ENCODE assay signal across 7 mouse cellular contexts in the genomic region with DNA sequence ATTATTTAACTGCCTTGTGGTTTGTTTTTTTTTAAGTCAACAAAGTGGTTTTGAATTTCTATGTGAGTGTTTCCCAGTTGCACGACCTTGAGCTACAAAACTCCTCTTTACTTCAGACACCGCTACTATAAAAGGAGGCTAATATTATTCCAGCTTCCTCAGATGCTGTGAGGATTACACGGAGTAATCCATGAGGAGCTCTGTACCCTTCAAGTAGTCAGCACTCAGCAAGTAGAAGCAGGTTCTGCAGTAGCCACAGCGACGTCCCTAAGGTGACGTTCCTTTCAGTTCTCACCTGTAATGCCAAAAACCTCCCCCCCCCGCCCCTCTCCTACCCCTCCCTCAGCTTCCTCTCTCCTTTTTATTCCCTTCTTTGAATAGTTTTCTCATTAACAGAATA. TPM values are rescaled to one million over a fixed set of nuclear protein-coding genes. Genes with fewer than 3 reads are reported as not detected.
DNase-seq lines count a peak whose midpoint lies in the region; ATAC-seq and TF ChIP-seq lines count a peak whose summit lies in the region.

No protein-coding gene starts in this region.

- no peak overlapping the region for H3K27ac ChIP-seq in lung, postnatal 0 days (ENCODE audit: low read length)
- H3K27ac ChIP-seq in forebrain, embryonic 15.5 days (replicated peaks), result no peak overlapping the region
- no peak overlapping the region for H3K27ac ChIP-seq in limb, embryonic 14.5 days (replicated peaks; ENCODE audit: low read depth, low read length)
- H3K27ac ChIP-seq in stomach, embryonic 15.5 days, result no peak overlapping the region

- TF ChIP-seq CTCF in lung, postnatal 0 days (IDR thresholded peaks at IDR 0.05), result no peak

- no peak for ATAC-seq in lung, postnatal 0 days
- peak; percentile 42; the same call in 1 of the 2 replicates for ATAC-seq in forebrain, embryonic 15.5 days (replicated peaks)
- ATAC-seq in limb, embryonic 14.5 days (ENCODE audit: low FRiP score, low read depth), result no peak
- ATAC-seq in stomach, embryonic 15.5 days (ENCODE audit: insufficient read depth, low FRiP score, low read depth), result no peak

- TF ChIP-seq POLR2A in limb, embryonic 14.5 days (IDR thresholded peaks at IDR 0.05; ENCODE audit: borderline replicate concordance, extremely low read depth, insufficient read depth, insufficient read length), result no peak

- no peak for TF ChIP-seq EP300 in lung, postnatal 0 days (IDR thresholded peaks at IDR 0.05)

- H3K36me3 ChIP-seq in lung, postnatal 0 days (ENCODE audit: insufficient read depth, low read length), result no peaks in the 10 kb centered on the region
- no peaks in the 10 kb centered on the region for H3K36me3 ChIP-seq in forebrain, embryonic 15.5 days
- H3K36me3 ChIP-seq in limb, embryonic 14.5 days (ENCODE audit: control insufficient read depth, insufficient read depth, low read length), result no peaks in the 10 kb centered on the region
- H3K36me3 ChIP-seq in stomach, embryonic 15.5 days, result no peaks in the 10 kb centered on the region

- H3K9me3 ChIP-seq in lung, postnatal 0 days (ENCODE audit: low read length), result no peaks in the 10 kb centered on the region
- H3K9me3 ChIP-seq in forebrain, embryonic 15.5 days, result no peaks in the 10 kb centered on the region
- no peaks in the 10 kb centered on the region for H3K9me3 ChIP-seq in limb, embryonic 14.5 days (ENCODE audit: control insufficient read depth, low read length)
- no peaks in the 10 kb centered on the region for H3K9me3 ChIP-seq in stomach, embryonic 15.5 days

- no peaks in the 10 kb centered on the region for H3K27me3 ChIP-seq in lung, postnatal 0 days (replicated peaks; ENCODE audit: insufficient read depth, low read length)
- H3K27me3 ChIP-seq in forebrain, embryonic 15.5 days, result no peaks in the 10 kb centered on the region
- H3K27me3 ChIP-seq in limb, embryonic 14.5 days (ENCODE audit: control insufficient read depth, insufficient read depth, low read length), result no peaks in the 10 kb centered on the region
- no peaks in the 10 kb centered on the region for H3K27me3 ChIP-seq in stomach, embryonic 15.5 days (replicated peaks)

- peaks cover 3% of the 10 kb centered on the region; the same call in 1 of the 2 replicates for H3K4me1 ChIP-seq in lung, postnatal 0 days (ENCODE audit: insufficient read depth, low read depth, low read length)
- H3K4me1 ChIP-seq in forebrain, embryonic 15.5 days, result peaks cover 11% of the 10 kb centered on the region
- peaks cover 7% of the 10 kb centered on the region; the same call in 1 of the 2 replicates for H3K4me1 ChIP-seq in limb, embryonic 14.5 days (ENCODE audit: control insufficient read depth, insufficient read depth, low read length)
- H3K4me1 ChIP-seq in stomach, embryonic 15.5 days, result peaks cover 5% of the 10 kb centered on the region; the same call in 1 of the 2 replicates

- H3K4me2 ChIP-seq in lung, postnatal 0 days (replicated peaks; ENCODE audit: low read depth, low read length), result peak overlapping the region; percentile 87
- H3K4me2 ChIP-seq in forebrain, embryonic 15.5 days (replicated peaks), result peak overlapping the region; percentile 98
- H3K4me2 ChIP-seq in limb, embryonic 14.5 days (replicated peaks; ENCODE audit: low read depth, low read length, severe bottlenecking), result peak overlapping the region; percentile 97
- peak overlapping the region; percentile 85 for H3K4me2 ChIP-seq in stomach, embryonic 15.5 days

- peak overlapping the region; percentile 56; the same call in 1 of the 2 replicates for H3K9ac ChIP-seq in lung, postnatal 0 days (replicated peaks; ENCODE audit: low read depth)
- 0 out of 2 replicates have a peak overlapping the region, but pooled peaks have one; percentile 66 for H3K9ac ChIP-seq in forebrain, embryonic 15.5 days (replicated peaks)
- H3K9ac ChIP-seq in limb, embryonic 14.5 days (ENCODE audit: low read depth, low read length, severe bottlenecking), result no peak overlapping the region
- H3K9ac ChIP-seq in stomach, embryonic 15.5 days, result no peak overlapping the region

- peak overlapping the region; percentile 89; the same call in 1 of the 2 replicates for H3K4me3 ChIP-seq in lung, postnatal 0 days (ENCODE audit: low read depth, low read length)
- peak overlapping the region; percentile 58 for H3K4me3 ChIP-seq in forebrain, embryonic 15.5 days
- H3K4me3 ChIP-seq in limb, embryonic 14.5 days (replicated peaks; ENCODE audit: low read length), result peak overlapping the region; percentile 86
- peak overlapping the region; percentile 88 for H3K4me3 ChIP-seq in stomach, embryonic 15.5 days (replicated peaks)

- WGBS in lung, postnatal 0 days, result 6% methylated on average over 7 of the region's 7 CpGs
- 6% methylated on average over 7 of the region's 7 CpGs for WGBS in forebrain, embryonic 15.5 days
- 8% methylated on average over 7 of the region's 7 CpGs for WGBS in limb, embryonic 14.5 days
- 6% methylated on average over 7 of the region's 7 CpGs for WGBS in stomach, embryonic 15.5 days

- DNase-seq in lung, postnatal 0 days (ENCODE audit: low spot score), result no peak
- DNase-seq in lung, adult 18-20 months, result no peak
- no peak for DNase-seq in limb, embryonic 14.5 days (ENCODE audit: low spot score)
- no peak for DNase-seq in frontal cortex, adult 2 months (ENCODE audit: extremely low spot score in 1 of 2, low spot score in 1 of 2)
- no peak for DNase-seq in testis, postnatal 14 days (ENCODE audit: low spot score)

RNA-seq across cellular contexts. Expression of a gene that starts 0.4 kb away (rescaled TPM):
- 5.9 and 6.7 TPM in 2 replicates for polyA plus RNA-seq in lung, postnatal 0 days (2015; fragmentation: Nextera tagmentation; extraction: Ambion mirVana)
- polyA plus RNA-seq in forebrain, embryonic 15.5 days (2015; fragmentation: Nextera tagmentation; extraction: Ambion mirVana), result 12.0 and 13.0 TPM in 2 replicates
- polyA plus RNA-seq in limb, embryonic 14.5 days (2012; rRNA removed), result 8.7 and 9.5 TPM in 2 replicates
- polyA plus RNA-seq in limb, embryonic 14.5 days (2014; fragmentation: Nextera tagmentation; extraction: Ambion mirVana), result 12.3 and 14.4 TPM in 2 replicates
- 15.6 and 17.2 TPM in 2 replicates for polyA plus RNA-seq in stomach, embryonic 15.5 days (2015; fragmentation: Nextera tagmentation; extraction: Ambion mirVana)
- 3.4 and 3.5 TPM in 2 replicates for polyA plus RNA-seq in frontal cortex, adult 2 months (2012; rRNA removed)

RNA-seq across cellular contexts. Expression of a gene that starts 33.1 kb away (rescaled TPM):
- polyA plus RNA-seq in lung, postnatal 0 days (2015; fragmentation: Nextera tagmentation; extraction: Ambion mirVana), result 2.2 and 2.8 TPM in 2 replicates
- polyA plus RNA-seq in forebrain, embryonic 15.5 days (2015; fragmentation: Nextera tagmentation; extraction: Ambion mirVana), result 0.66 and 0.88 TPM in 2 replicates
- polyA plus RNA-seq in limb, embryonic 14.5 days (2012; rRNA removed), result 27.6 and 32.3 TPM in 2 replicates
- 27.1 and 33.6 TPM in 2 replicates for polyA plus RNA-seq in limb, embryonic 14.5 days (2014; fragmentation: Nextera tagmentation; extraction: Ambion mirVana)
- polyA plus RNA-seq in stomach, embryonic 15.5 days (2015; fragmentation: Nextera tagmentation; extraction: Ambion mirVana), result 1.6 and 2.1 TPM in 2 replicates
- polyA plus RNA-seq in frontal cortex, adult 2 months (2012; rRNA removed), result 1.6 TPM in 2 replicates

Comparison
In these comparisons a context has a peak if more than half of its experiments do, and no peak if none do; other contexts are left out.
1. H3K9ac ChIP-seq: peak in lung, postnatal 0 days (single experiment) and forebrain, embryonic 15.5 days (single experiment); none in limb, embryonic 14.5 days (single experiment) and stomach, embryonic 15.5 days (single experiment).
2. Peak in every context shown above with its lines, with median percentiles within 50 percentile points of each other: H3K4me2 ChIP-seq and H3K4me3 ChIP-seq.